Mouse (Mus musculus): Measurements from ENCODE around the gene Gucd1. TPM values are rescaled to one million over a fixed set of nuclear protein-coding genes. Genes with fewer than 3 reads are reported as not detected.

Gucd1 gene
- total and polyA plus RNA-seq, 2 experiments from 2014 or later, result 16.0 to 44.9 TPM

GRCm38 (mm10) chr10:75304049-75304405, 213.7 kb downstream of the Gucd1 start:
- Histone ChIP-seq H3K36me3 (ENCODE audit: insufficient read depth) (peaks cover 42% of the 10 kb centered on the region), H3K9me3 (ENCODE audit: low read length) (no peaks in the 10 kb centered on the region), H3K4me2 (ENCODE audit: low read depth) (no peak overlapping the region), H3K4me1 (ENCODE audit: insufficient read depth) (peaks cover 7% of the 10 kb centered on the region; the same call in 1 of the 2 replicates), H3K27ac (ENCODE audit: low read depth, low read length) (peak overlapping the region; percentile 57), H3K4me3 (ENCODE audit: low read depth, low read length) (no peak overlapping the region), H3K9ac (no peak overlapping the region), H3K27me3 (ENCODE audit: insufficient read depth, low read length) (no peaks in the 10 kb centered on the region)
- no peak for ATAC-seq
- DNase-seq, result no peak
- no peak for TF ChIP-seq CTCF (IDR thresholded peaks at IDR 0.05; ENCODE audit: low read depth)
- 73% methylated on average over 5 of the region's 5 CpGs for WGBS

GRCm38 (mm10) chr10:75303324-75304048, 214.3 kb downstream of the Gucd1 start:
- Histone ChIP-seq H3K27me3 (ENCODE audit: insufficient read depth, low read length) (no peaks in the 10 kb centered on the region), H3K4me1 (ENCODE audit: insufficient read depth) (peaks cover 7% of the 10 kb centered on the region; the same call in 1 of the 2 replicates)
- peak; percentile 93 for ATAC-seq

GRCm38 (mm10) chr10:75302536-75302935, 215.2 kb downstream of the Gucd1 start:
- Histone ChIP-seq H3K4me1 (ENCODE audit: insufficient read depth) (peaks cover 7% of the 10 kb centered on the region; the same call in 1 of the 2 replicates), H3K27ac (ENCODE audit: low read depth, low read length) (no peak overlapping the region), H3K4me2 (ENCODE audit: low read depth) (no peak overlapping the region), H3K27me3 (ENCODE audit: insufficient read depth, low read length) (no peaks in the 10 kb centered on the region), H3K36me3 (ENCODE audit: insufficient read depth) (peaks cover 30% of the 10 kb centered on the region), H3K9ac (no peak overlapping the region), H3K9me3 (ENCODE audit: low read length) (no peaks in the 10 kb centered on the region), H3K4me3 (ENCODE audit: low read depth, low read length) (no peak overlapping the region)
- ATAC-seq (no peak), DNase-seq (no peak)
- TF ChIP-seq CTCF (IDR thresholded peaks at IDR 0.05; ENCODE audit: low read depth), result no peak
- 93% methylated on average over 4 of the region's 4 CpGs for WGBS

More at GRCm38 (mm10) chr10:75303324-75304048, 214.3 kb downstream of the Gucd1 start:
- Histone ChIP-seq H3K27ac (ENCODE audit: low read depth, low read length) (peak overlapping the region; percentile 57; the same call in 1 of the 2 replicates), H3K36me3 (ENCODE audit: insufficient read depth) (peaks cover 37% of the 10 kb centered on the region), H3K4me2 (ENCODE audit: low read depth) (no peak overlapping the region), H3K9me3 (ENCODE audit: low read length) (no peaks in the 10 kb centered on the region), H3K9ac (no peak overlapping the region), H3K4me3 (ENCODE audit: low read depth, low read length) (no peak overlapping the region)
- peak; percentile 77 for DNase-seq
- no peak for TF ChIP-seq CTCF (IDR thresholded peaks at IDR 0.05; ENCODE audit: low read depth)
- WGBS, result 69% methylated on average over 8 of the region's 8 CpGs

GRCm38 (mm10) chr10:75301937-75302336, 215.8 kb downstream of the Gucd1 start:
- TF ChIP-seq CTCF (IDR thresholded peaks at IDR 0.05; ENCODE audit: low read depth), result no peak
- Histone ChIP-seq H3K4me2 (ENCODE audit: low read depth) (no peak overlapping the region), H3K4me1 (ENCODE audit: insufficient read depth) (peaks cover 7% of the 10 kb centered on the region; the same call in 1 of the 2 replicates), H3K36me3 (ENCODE audit: insufficient read depth) (peaks cover 27% of the 10 kb centered on the region), H3K4me3 (ENCODE audit: low read depth, low read length) (no peak overlapping the region), H3K9me3 (ENCODE audit: low read length) (no peaks in the 10 kb centered on the region), H3K27ac (ENCODE audit: low read depth, low read length) (no peak overlapping the region), H3K9ac (no peak overlapping the region), H3K27me3 (ENCODE audit: insufficient read depth, low read length) (no peaks in the 10 kb centered on the region)
- ATAC-seq (no peak), DNase-seq (no peak)
- WGBS, result 98% methylated on average over 4 of the region's 4 CpGs

GRCm38 (mm10) chr10:75301195-75301806, 216.5 kb downstream of the Gucd1 start:
- H3K36me3 ChIP-seq (ENCODE audit: insufficient read depth), result peaks cover 28% of the 10 kb centered on the region
- H3K4me2 ChIP-seq (ENCODE audit: low read depth), result no peak overlapping the region
- WGBS, result 94% methylated on average over 12 of the region's 12 CpGs
- H3K4me3 ChIP-seq (ENCODE audit: low read depth, low read length), result no peak overlapping the region
- H3K27ac ChIP-seq (ENCODE audit: low read depth, low read length), result no peak overlapping the region
- TF ChIP-seq CTCF (IDR thresholded peaks at IDR 0.05; ENCODE audit: low read depth), result no peak
- ATAC-seq (no peak), DNase-seq (no peak)
- H3K27me3 ChIP-seq (ENCODE audit: insufficient read depth, low read length), result no peaks in the 10 kb centered on the region
- H3K4me1 ChIP-seq (ENCODE audit: insufficient read depth), result peaks cover 7% of the 10 kb centered on the region; the same call in 1 of the 2 replicates
- no peaks in the 10 kb centered on the region for H3K9me3 ChIP-seq (ENCODE audit: low read length)
- H3K9ac ChIP-seq, result no peak overlapping the region

Other genes starting within 250 kb of the Gucd1 start
- 19.5 and 22.5 TPM in 2 replicates for gene Adora2a, start 201.1 kb downstream of the Gucd1 start, total RNA-seq (2014; rRNA removed)
- gene Adora2a, start 201.1 kb downstream of the Gucd1 start, polyA plus RNA-seq (2015; fragmentation: Nextera tagmentation; extraction: Ambion mirVana), result 9.4 TPM in 2 replicates
- gene Upb1, start 116.9 kb downstream of the Gucd1 start, total RNA-seq (2014; rRNA removed), result 0.38 and 0.62 TPM in 2 replicates
- gene Upb1, start 116.9 kb downstream of the Gucd1 start, polyA plus RNA-seq (2015; fragmentation: Nextera tagmentation; extraction: Ambion mirVana), result 0.58 and 0.75 TPM in 2 replicates
- 24.4 and 31.6 TPM in 2 replicates for gene Snrpd3, start 421 bp downstream of the Gucd1 start, total RNA-seq (2014; rRNA removed)
- 144 and 167 TPM in 2 replicates for gene Snrpd3, start 421 bp downstream of the Gucd1 start, polyA plus RNA-seq (2015; fragmentation: Nextera tagmentation; extraction: Ambion mirVana)
- gene Lrrc75b, start 42.4 kb upstream of the Gucd1 start, total RNA-seq (2014; rRNA removed), result 20.0 and 24.2 TPM in 2 replicates
- gene Lrrc75b, start 42.4 kb upstream of the Gucd1 start, polyA plus RNA-seq (2015; fragmentation: Nextera tagmentation; extraction: Ambion mirVana), result 17.9 and 23.2 TPM in 2 replicates
- 1.0 and 3.8 TPM in 2 replicates for gene Ggt1, start 43.6 kb upstream of the Gucd1 start, total RNA-seq (2014; rRNA removed)
- 0.86 and 2.3 TPM in 2 replicates for gene Ggt1, start 43.6 kb upstream of the Gucd1 start, polyA plus RNA-seq (2015; fragmentation: Nextera tagmentation; extraction: Ambion mirVana)
- 3.2 and 4.3 TPM in 2 replicates for gene Ggt5, start 71.4 kb upstream of the Gucd1 start, total RNA-seq (2014; rRNA removed)
- gene Ggt5, start 71.4 kb upstream of the Gucd1 start, polyA plus RNA-seq (2015; fragmentation: Nextera tagmentation; extraction: Ambion mirVana), result 1.5 and 2.6 TPM in 2 replicates
- gene Susd2, start 126.0 kb upstream of the Gucd1 start, total RNA-seq (2014; rRNA removed), result 2.2 and 2.6 TPM in 2 replicates
- 2.2 TPM in 2 replicates for gene Susd2, start 126.0 kb upstream of the Gucd1 start, polyA plus RNA-seq (2015; fragmentation: Nextera tagmentation; extraction: Ambion mirVana)
- gene Cabin1, start 246.4 kb upstream of the Gucd1 start, total RNA-seq (2014; rRNA removed), result 67.0 and 85.5 TPM in 2 replicates
- 19.8 and 28.0 TPM in 2 replicates for gene Cabin1, start 246.4 kb upstream of the Gucd1 start, polyA plus RNA-seq (2015; fragmentation: Nextera tagmentation; extraction: Ambion mirVana)